Mouse (Mus musculus) myocyte (in vitro differentiated cells): ENCODE results near the gene Il31. TPM values are rescaled to one million over a fixed set of nuclear protein-coding genes. Genes with fewer than 3 reads are reported as not detected.

ENCODE experiments used
- H3K27me3 ChIP-seq: one replicate; pipeline ENCODE4 v1.6.1; 2011; ENCODE audit not compliant: control insufficient read depth, insufficient read depth, insufficient read length
- H3K36me3 ChIP-seq: one replicate; pipeline ENCODE4 v1.6.1; 2011; ENCODE audit not compliant: control insufficient read depth, insufficient read depth
- H3K4me2 ChIP-seq: one replicate; pipeline ENCODE4 v1.6.1; 2011; ENCODE audit warnings: low read depth, control low read depth
- H3K4me3 ChIP-seq: one replicate; pipeline ENCODE4 v1.5.1; 2011; ENCODE audit warnings: mild to moderate bottlenecking, control low read depth, moderate library complexity
- H3K79me2 ChIP-seq: one replicate; pipeline ENCODE4 v1.6.1; 2011; ENCODE audit not compliant: control insufficient read depth, insufficient read depth
- H3ac ChIP-seq: one replicate; pipeline ENCODE4 v1.6.1; 2011; ENCODE audit not compliant: control insufficient read depth, insufficient read length
- CEBPB ChIP-seq: IDR thresholded peaks from 2 replicates; pipeline ENCODE4 v1.6.1; 2011; ENCODE audit warnings: mild to moderate bottlenecking, moderate library complexity; ENCODE audit not compliant: poor library complexity, insufficient read depth, severe bottlenecking
- E2F4 ChIP-seq: IDR thresholded peaks from one replicate; pipeline ENCODE4 v1.6.1; 2011; ENCODE audit warnings: mild to moderate bottlenecking, control low read depth, moderate library complexity; ENCODE audit not compliant: insufficient read depth
- MAX ChIP-seq: IDR thresholded peaks from one replicate; pipeline ENCODE4 v1.6.1; 2011; ENCODE audit warnings: low read depth, mild to moderate bottlenecking, control low read depth
- MYOD1 ChIP-seq, 3 experiments: IDR thresholded peaks; one replicate each; pipeline ENCODE4 v1.6.1; 2011; ENCODE audit warnings: control low read depth in 2 of 3, low read depth in 2 of 3, mild to moderate bottlenecking in 2 of 3, moderate library complexity in 1 of 3; ENCODE audit not compliant: insufficient read length in 2 of 3, control insufficient read depth in 1 of 3
- MYOG ChIP-seq, 3 experiments: IDR thresholded peaks; one replicate each; pipeline ENCODE4 v1.6.1; 2011; ENCODE audit warnings: control low read depth in 2 of 3, low read depth in 2 of 3, mild to moderate bottlenecking in 2 of 3; ENCODE audit not compliant: insufficient read length in 2 of 3, control insufficient read depth in 1 of 3, insufficient read depth in 1 of 3
- POLR2A ChIP-seq: IDR thresholded peaks from one replicate; pipeline ENCODE4 v1.6.1; 2011; ENCODE audit warnings: low read depth, mild to moderate bottlenecking, control low read depth, moderate library complexity; ENCODE audit not compliant: insufficient read length
- POLR2AphosphoS2 ChIP-seq: IDR thresholded peaks from one replicate; pipeline ENCODE4 v1.6.1; 2011; ENCODE audit warnings: low read depth, control low read depth; ENCODE audit not compliant: insufficient read length
- REST ChIP-seq: IDR thresholded peaks from one replicate; pipeline ENCODE4 v1.6.1; 2011; ENCODE audit warnings: mild to moderate bottlenecking, control low read depth, moderate library complexity; ENCODE audit not compliant: insufficient read depth, insufficient read length
- SRF ChIP-seq: IDR thresholded peaks from one replicate; pipeline ENCODE4 v1.6.1; 2011; ENCODE audit warnings: low read depth; ENCODE audit not compliant: control insufficient read depth, insufficient read length
- TCF12 ChIP-seq: IDR thresholded peaks from one replicate; pipeline ENCODE4 v1.6.1; 2011; ENCODE audit warnings: mild to moderate bottlenecking, control low read depth; ENCODE audit not compliant: poor library complexity, insufficient read depth, severe bottlenecking
- TCF3 ChIP-seq: IDR thresholded peaks from one replicate; pipeline ENCODE4 v1.6.1; 2011; ENCODE audit warnings: low read depth, control low read depth; ENCODE audit not compliant: insufficient read length
- USF1 ChIP-seq: IDR thresholded peaks from one replicate; pipeline ENCODE4 v1.6.1; 2011; ENCODE audit warnings: low read depth, mild to moderate bottlenecking, control low read depth, moderate library complexity
- polyA plus RNA-seq: library from polyadenylated mRNA; unstranded; fragments of >200 nt; fragmentation: generic; extraction: Trizol; gene quantifications from one replicate; pipeline ENCODE4 v1.2.1, GENCODE M21; 2012; ENCODE audit warnings: missing spikeins

The Il31 gene
- polyA plus RNA-seq, 1 experiment, result not detected

DNA sequence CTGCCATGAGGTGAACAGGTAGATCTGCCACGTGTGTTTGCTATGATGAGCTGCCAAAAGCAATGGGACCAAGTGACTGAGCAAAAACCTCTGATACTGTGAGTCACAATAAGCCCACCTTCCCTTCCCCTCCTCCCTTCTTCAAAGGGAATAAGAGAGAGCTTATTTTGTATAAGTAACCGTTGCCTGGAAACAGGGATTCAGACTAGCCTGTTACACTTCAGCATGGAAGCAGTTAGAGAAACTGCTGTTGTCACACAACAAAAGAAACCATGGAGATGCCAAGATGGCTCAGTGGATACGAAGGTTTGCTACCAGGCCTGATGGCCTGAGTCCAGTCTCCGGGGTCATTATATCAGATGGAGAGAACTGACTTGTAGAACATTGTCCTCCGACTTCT, 15.5 kb downstream of the Il31 start:
- H3K27me3 ChIP-seq, result peaks cover 34% of the 10 kb centered on the region
- H3K36me3 ChIP-seq, result no peaks in the 10 kb centered on the region
- H3K79me2 ChIP-seq, result no peaks in the 10 kb centered on the region
- no peak overlapping the region for H3K4me3 ChIP-seq
- no peak overlapping the region for H3ac ChIP-seq
- TF ChIP-seq REST (no peak), CEBPB (no peak), POLR2AphosphoS2 (no peak), TCF3 (no peak), MYOD1 (IDR thresholded peaks at IDR 0.05; ENCODE audit: control insufficient read depth in 1 of 3, insufficient read length in 2 of 3, low read depth in 2 of 3) (no peak), MAX (no peak), TCF12 (no peak), POLR2A (no peak)
- H3K4me2 ChIP-seq, result no peak overlapping the region

DNA sequence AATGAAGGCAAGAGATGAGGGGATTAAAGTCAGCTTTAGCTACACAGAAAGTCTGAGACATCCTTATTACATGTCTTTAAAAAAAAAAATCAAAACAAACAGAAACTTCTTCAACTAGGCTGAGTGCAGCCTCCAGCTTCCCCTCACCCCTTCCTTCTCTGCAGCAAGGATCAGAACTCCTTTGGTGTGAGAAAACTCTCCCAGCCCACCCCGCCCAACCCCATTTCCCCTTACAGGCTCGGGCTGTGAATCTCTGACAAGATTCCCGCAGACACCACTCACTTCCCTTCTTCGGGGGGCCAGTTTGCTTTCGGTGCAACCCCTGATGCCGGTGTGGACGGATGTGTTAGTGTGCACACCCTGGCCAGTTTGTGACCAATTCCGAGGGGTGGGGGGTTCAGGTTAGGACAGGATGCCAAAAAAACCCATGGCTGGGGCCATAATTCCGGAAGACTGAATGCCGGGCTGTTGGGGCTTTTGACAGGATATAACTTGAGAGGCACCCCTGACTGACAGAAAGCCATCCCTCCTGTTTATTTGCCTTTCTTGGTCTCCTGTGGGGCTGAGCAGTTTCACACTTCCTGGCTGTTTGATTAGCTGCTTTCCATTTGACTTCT, 18.4 kb downstream of the Il31 start:
- no peak overlapping the region for H3K4me3 ChIP-seq

DNA sequence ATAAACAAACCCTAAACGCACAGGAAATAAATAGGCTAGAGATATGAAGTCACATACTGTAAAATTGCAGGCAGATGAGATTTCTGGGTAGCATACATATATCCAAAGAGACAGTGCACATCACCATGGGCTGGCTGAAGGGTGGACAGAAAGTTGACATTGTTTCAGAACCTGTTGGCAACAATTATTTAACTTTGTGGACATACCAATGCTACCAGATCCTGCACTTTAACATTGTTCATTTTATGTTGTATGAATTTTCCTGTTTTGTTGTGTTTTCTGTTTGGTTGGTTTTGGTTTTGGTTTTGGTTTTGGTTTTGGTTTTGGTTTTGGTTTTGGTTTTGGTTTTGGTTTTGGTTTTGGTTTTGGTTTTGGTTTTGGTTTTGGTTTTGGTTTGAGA, 24.7 kb downstream of the Il31 start:
- no peaks in the 10 kb centered on the region for H3K79me2 ChIP-seq
- no peak overlapping the region for H3K4me2 ChIP-seq
- TF ChIP-seq CEBPB (no peak), REST (no peak), USF1 (no peak), POLR2AphosphoS2 (no peak), MYOG (IDR thresholded peaks at IDR 0.05; ENCODE audit: control insufficient read depth in 1 of 3, insufficient read depth in 1 of 3, insufficient read length in 2 of 3, low read depth in 2 of 3) (no peak), TCF12 (no peak), MYOD1 (IDR thresholded peaks at IDR 0.05; ENCODE audit: control insufficient read depth in 1 of 3, insufficient read length in 2 of 3, low read depth in 2 of 3) (no peak), SRF (no peak), E2F4 (no peak), TCF3 (no peak), POLR2A (no peak), MAX (no peak)
- H3K27me3 ChIP-seq, result peaks cover 16% of the 10 kb centered on the region
- H3ac ChIP-seq, result no peak overlapping the region
- H3K36me3 ChIP-seq, result no peaks in the 10 kb centered on the region
- H3K4me3 ChIP-seq, result no peak overlapping the region

More for the DNA sequence above, 18.4 kb downstream of the Il31 start:
- no peak for TF ChIP-seq REST
- TF ChIP-seq E2F4, result no peak
- no peak for TF ChIP-seq MYOG (IDR thresholded peaks at IDR 0.05; ENCODE audit: control insufficient read depth in 1 of 3, insufficient read depth in 1 of 3, insufficient read length in 2 of 3, low read depth in 2 of 3)
- TF ChIP-seq POLR2A, result no peak
- TF ChIP-seq CEBPB, result no peak
- no peak for TF ChIP-seq TCF3
- Histone ChIP-seq H3K27me3 (peaks cover 36% of the 10 kb centered on the region), H3K4me2 (no peak overlapping the region), H3K79me2 (no peaks in the 10 kb centered on the region), H3ac (no peak overlapping the region), H3K36me3 (no peaks in the 10 kb centered on the region)

DNA sequence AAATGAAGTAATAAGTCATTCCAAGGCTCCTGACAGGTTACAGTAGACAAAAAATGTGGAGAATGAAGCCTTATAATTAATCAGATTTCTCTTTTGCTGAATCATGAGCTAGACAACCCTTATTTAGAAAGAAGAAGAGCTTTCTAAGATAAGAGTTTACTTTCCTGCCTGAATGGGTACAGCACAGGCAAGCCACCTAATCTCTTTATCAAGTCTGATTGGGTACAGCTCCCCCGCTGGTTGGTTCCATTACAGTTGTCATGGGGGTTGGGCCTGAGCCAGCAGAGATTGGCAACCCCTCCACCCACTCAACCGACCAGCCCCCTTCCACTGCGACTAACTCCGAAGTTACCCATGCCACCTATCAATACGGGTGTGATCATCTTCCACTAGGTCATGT, 27.9 kb downstream of the Il31 start:
- Histone ChIP-seq H3K4me2 (no peak overlapping the region), H3K27me3 (peaks cover 7% of the 10 kb centered on the region), H3K36me3 (no peaks in the 10 kb centered on the region), H3ac (no peak overlapping the region), H3K4me3 (no peak overlapping the region), H3K79me2 (no peaks in the 10 kb centered on the region)
- TF ChIP-seq MAX, result no peak
- TF ChIP-seq SRF, result no peak

DNA sequence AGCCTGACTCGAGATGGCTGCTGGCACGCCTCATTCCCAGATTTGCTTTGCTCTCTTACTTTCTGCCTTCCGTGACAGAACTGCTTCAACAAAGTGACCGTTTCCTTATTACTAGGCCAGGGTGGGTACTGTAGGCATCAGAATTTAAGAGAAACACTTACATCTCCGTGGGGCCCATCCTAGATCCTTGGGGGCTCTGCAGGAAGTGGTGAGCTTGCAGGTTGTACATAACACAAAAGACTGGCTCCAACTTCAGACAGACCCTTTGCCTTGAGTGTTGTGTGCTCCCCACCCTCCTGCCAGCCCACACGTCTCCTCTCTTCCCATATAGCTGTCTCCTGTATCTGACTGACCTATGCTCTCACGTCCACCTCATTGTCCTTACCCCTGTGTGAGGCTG, 37.4 kb downstream of the Il31 start:
- Histone ChIP-seq H3K79me2 (no peaks in the 10 kb centered on the region), H3K4me2 (no peak overlapping the region), H3K27me3 (no peaks in the 10 kb centered on the region), H3ac (no peak overlapping the region), H3K36me3 (no peaks in the 10 kb centered on the region), H3K4me3 (no peak overlapping the region)
- no peak for TF ChIP-seq REST

DNA sequence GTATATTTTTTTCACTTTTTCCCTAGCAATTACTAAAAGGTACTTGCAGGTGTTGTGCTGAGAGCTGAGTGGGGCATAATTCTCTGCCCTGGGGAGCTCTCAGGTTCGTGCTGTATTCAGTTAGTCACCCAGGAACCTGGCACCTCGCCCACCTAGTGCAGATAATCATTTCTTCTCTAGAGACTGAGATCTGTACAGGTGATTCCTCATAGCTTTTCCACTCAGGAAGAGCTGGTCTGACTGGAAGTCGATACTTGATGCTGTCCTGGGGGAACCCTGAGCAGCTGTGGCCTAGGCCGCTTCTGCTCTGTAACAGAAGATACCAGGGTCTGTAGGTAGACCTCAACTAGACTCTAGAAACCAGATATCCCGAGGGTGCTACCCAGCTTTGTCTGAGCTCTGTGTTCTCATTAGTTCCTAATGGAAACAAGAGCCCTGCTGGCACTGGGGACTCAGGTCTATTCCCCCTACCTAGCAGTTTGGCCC, 44.4 kb downstream of the Il31 start:
- H3ac ChIP-seq, result no peak overlapping the region
- no peak for TF ChIP-seq E2F4
- TF ChIP-seq MYOG (IDR thresholded peaks at IDR 0.05; ENCODE audit: control insufficient read depth in 1 of 3, insufficient read depth in 1 of 3, insufficient read length in 2 of 3, low read depth in 2 of 3), result no peak
- no peak for TF ChIP-seq POLR2AphosphoS2
- no peaks in the 10 kb centered on the region for H3K27me3 ChIP-seq
- no peaks in the 10 kb centered on the region for H3K36me3 ChIP-seq
- no peaks in the 10 kb centered on the region for H3K79me2 ChIP-seq
- no peak overlapping the region for H3K4me3 ChIP-seq
- no peak overlapping the region for H3K4me2 ChIP-seq
